Mouse (Mus musculus): ENCODE results near the gene Gm13889. TPM values are rescaled to one million over a fixed set of nuclear protein-coding genes. Genes with fewer than 3 reads are reported as not detected.
A peak's percentile ranks its signal among the peaks of the same experiment; 100 is the strongest.

Gene Gm13889
- total and polyA plus RNA-seq, 2 experiments from 2014 or later, result 29.3 to 47.5 TPM

GRCm38 (mm10) chr2:93991336-93991735, 34.3 kb upstream of the Gm13889 start:
- Histone ChIP-seq H3K27me3 (ENCODE audit: insufficient read depth, low read length) (no peaks in the 10 kb centered on the region), H3K9me3 (ENCODE audit: low read length) (no peaks in the 10 kb centered on the region), H3K4me2 (ENCODE audit: low read depth) (no peak overlapping the region), H3K4me3 (ENCODE audit: low read depth, low read length) (no peak overlapping the region), H3K4me1 (ENCODE audit: insufficient read depth) (0 out of 2 replicates have a peak, but pooled peaks cover 5% of the 10 kb centered on the region), H3K27ac (ENCODE audit: low read depth, low read length) (peak overlapping the region; percentile 50), H3K36me3 (ENCODE audit: insufficient read depth) (peaks cover 44% of the 10 kb centered on the region), H3K9ac (no peak overlapping the region)
- no peak for TF ChIP-seq CTCF (IDR thresholded peaks at IDR 0.05; ENCODE audit: low read depth)
- WGBS, result 84% methylated on average over 3 of the region's 3 CpGs
- no peak for ATAC-seq
- no peak for DNase-seq

GRCm38 (mm10) chr2:93988440-93988839, 31.4 kb upstream of the Gm13889 start:
- no peak for DNase-seq

GRCm38 (mm10) chr2:93982457-93983235, 25.6 kb upstream of the Gm13889 start:
- TF ChIP-seq CTCF (IDR thresholded peaks at IDR 0.05; ENCODE audit: low read depth), result 0 out of 2 replicates have a peak, but pooled peaks have one; percentile 8
- Histone ChIP-seq H3K4me1 (ENCODE audit: insufficient read depth) (no peaks in the 10 kb centered on the region), H3K36me3 (ENCODE audit: insufficient read depth) (peaks cover 33% of the 10 kb centered on the region), H3K27ac (ENCODE audit: low read depth, low read length) (no peak overlapping the region), H3K27me3 (ENCODE audit: insufficient read depth, low read length) (no peaks in the 10 kb centered on the region), H3K4me3 (ENCODE audit: low read depth, low read length) (no peak overlapping the region), H3K9me3 (ENCODE audit: low read length) (no peaks in the 10 kb centered on the region), H3K4me2 (ENCODE audit: low read depth) (no peak overlapping the region), H3K9ac (no peak overlapping the region)
- WGBS, result 89% methylated on average over 4 of the region's 4 CpGs
- no peak for ATAC-seq
- DNase-seq, result no peak

More at GRCm38 (mm10) chr2:93988440-93988839, 31.4 kb upstream of the Gm13889 start:
- Histone ChIP-seq H3K9ac (no peak overlapping the region), H3K9me3 (ENCODE audit: low read length) (no peaks in the 10 kb centered on the region), H3K4me3 (ENCODE audit: low read depth, low read length) (no peak overlapping the region), H3K4me2 (ENCODE audit: low read depth) (no peak overlapping the region), H3K27ac (ENCODE audit: low read depth, low read length) (no peak overlapping the region), H3K27me3 (ENCODE audit: insufficient read depth, low read length) (no peaks in the 10 kb centered on the region), H3K36me3 (ENCODE audit: insufficient read depth) (peaks cover 27% of the 10 kb centered on the region), H3K4me1 (ENCODE audit: insufficient read depth) (0 out of 2 replicates have a peak, but pooled peaks cover 5% of the 10 kb centered on the region)
- 95% methylated on average over 2 of the region's 2 CpGs for WGBS
- no peak for ATAC-seq
- TF ChIP-seq CTCF (IDR thresholded peaks at IDR 0.05; ENCODE audit: low read depth), result no peak

GRCm38 (mm10) chr2:93979249-93980120, 22.5 kb upstream of the Gm13889 start:
- no peak overlapping the region for H3K27ac ChIP-seq (ENCODE audit: low read depth, low read length)
- DNase-seq, result no peak
- no peaks in the 10 kb centered on the region for H3K9me3 ChIP-seq (ENCODE audit: low read length)
- ATAC-seq, result no peak
- H3K27me3 ChIP-seq (ENCODE audit: insufficient read depth, low read length), result no peaks in the 10 kb centered on the region
- no peak overlapping the region for H3K9ac ChIP-seq
- H3K36me3 ChIP-seq (ENCODE audit: insufficient read depth), result peaks cover 31% of the 10 kb centered on the region
- H3K4me3 ChIP-seq (ENCODE audit: low read depth, low read length), result no peak overlapping the region
- 86% methylated on average over 7 of the region's 7 CpGs for WGBS
- H3K4me2 ChIP-seq (ENCODE audit: low read depth), result no peak overlapping the region
- TF ChIP-seq CTCF (IDR thresholded peaks at IDR 0.05; ENCODE audit: low read depth), result no peak
- H3K4me1 ChIP-seq (ENCODE audit: insufficient read depth), result peaks cover 14% of the 10 kb centered on the region

GRCm38 (mm10) chr2:93976436-93977252, 19.6 kb upstream of the Gm13889 start:
- Histone ChIP-seq H3K4me1 (ENCODE audit: insufficient read depth) (peaks cover 14% of the 10 kb centered on the region), H3K36me3 (ENCODE audit: insufficient read depth) (peaks cover 23% of the 10 kb centered on the region), H3K27me3 (ENCODE audit: insufficient read depth, low read length) (no peaks in the 10 kb centered on the region), H3K4me2 (ENCODE audit: low read depth) (peak overlapping the region; percentile 74), H3K9ac (peak overlapping the region; percentile 68), H3K27ac (ENCODE audit: low read depth, low read length) (peak overlapping the region; percentile 73), H3K4me3 (ENCODE audit: low read depth, low read length) (peak overlapping the region; percentile 36), H3K9me3 (ENCODE audit: low read length) (no peaks in the 10 kb centered on the region)
- TF ChIP-seq CTCF (IDR thresholded peaks at IDR 0.05; ENCODE audit: low read depth), result peak; percentile 56
- peak; percentile 72 for DNase-seq
- WGBS, result 2% methylated on average over 37 of the region's 37 CpGs
- peak; percentile 82 for ATAC-seq
